Mouse (Mus musculus) MN1 (cell line): ENCODE data around the gene Plbd1.

Source experiments
- DNase-seq: peaks from one replicate; pipeline ENCODE4 v3.0.0-alpha.2; 2016; ENCODE audit warnings: low spot score

The Plbd1 gene

GRCm38 (mm10) chr6:136650664-136651063, 11.1 kb downstream of the Plbd1 start:
- no peak for DNase-seq

GRCm38 (mm10) chr6:136647455-136647861, 14.3 kb downstream of the Plbd1 start:
- DNase-seq = no peak

- DNase-seq = no peak
These were observed 15.5 kb downstream of the Plbd1 start for GRCm38 (mm10) chr6:136646207-136646606.

- no peak for DNase-seq
These were observed 16.0 kb downstream of the Plbd1 start for GRCm38 (mm10) chr6:136645754-136646153.

- DNase-seq = no peak
These were observed 17.6 kb downstream of the Plbd1 start for GRCm38 (mm10) chr6:136644171-136644570.

GRCm38 (mm10) chr6:136634982-136635381, 26.7 kb downstream of the Plbd1 start:
- DNase-seq = no peak

- DNase-seq = no peak
These were observed 28.0 kb downstream of the Plbd1 start for GRCm38 (mm10) chr6:136633719-136634118.

- DNase-seq = no peak
These were observed 28.6 kb downstream of the Plbd1 start for GRCm38 (mm10) chr6:136633154-136633553.

- DNase-seq = no peak
These were observed 29.7 kb downstream of the Plbd1 start for GRCm38 (mm10) chr6:136631945-136632534.

- DNase-seq = no peak
These were observed 30.2 kb downstream of the Plbd1 start for GRCm38 (mm10) chr6:136631519-136631918.

- DNase-seq = no peak
These were observed 32.1 kb downstream of the Plbd1 start for GRCm38 (mm10) chr6:136629639-136630038.

- no peak for DNase-seq
These were observed 36.3 kb downstream of the Plbd1 start for GRCm38 (mm10) chr6:136625421-136625820.

GRCm38 (mm10) chr6:136620361-136621139, 41.2 kb downstream of the Plbd1 start:
- DNase-seq = peak; percentile 73

GRCm38 (mm10) chr6:136614156-136614555, 47.6 kb downstream of the Plbd1 start:
- no peak for DNase-seq

- no peak for DNase-seq
These were observed 49.4 kb downstream of the Plbd1 start for GRCm38 (mm10) chr6:136612312-136612711.

GRCm38 (mm10) chr6:136611351-136612215, 50.1 kb downstream of the Plbd1 start:
- DNase-seq = no peak

GRCm38 (mm10) chr6:136602601-136603000, 59.1 kb downstream of the Plbd1 start:
- DNase-seq = no peak

GRCm38 (mm10) chr6:136594541-136594940, 67.2 kb downstream of the Plbd1 start:
- no peak for DNase-seq

- DNase-seq = no peak
These were observed 71.0 kb downstream of the Plbd1 start for GRCm38 (mm10) chr6:136590739-136591138.

GRCm38 (mm10) chr6:136566002-136566401, 95.7 kb downstream of the Plbd1 start:
- DNase-seq = no peak
